In genomic region chr10:67129531-67129930, GRCm38 (mm10) we compare ENCODE assay signal across 13 mouse cellular contexts. TPM values are rescaled to one million over a fixed set of nuclear protein-coding genes. Genes with fewer than 3 reads are reported as not detected.
DNase-seq lines count a peak whose midpoint lies in the region; TF ChIP-seq lines count a peak whose summit lies in the region.
"Had no signal": no experiment of that assay in that cellular context is flagged by ENCODE, and none has a peak within 500 bp of the region (broad histone marks: within the 10 kb centered on the region; RNA-seq: fewer than 3 reads in every experiment).

No protein-coding gene starts in this region.

- no peak for TF ChIP-seq CTCF in gastrocnemius, adult 2 months (IDR thresholded peaks at IDR 0.05)

- H3K27ac ChIP-seq in gastrocnemius, adult 2 months, result peak overlapping the region; percentile 28; the same call in 1 of the 2 replicates
- H3K27ac ChIP-seq: forebrain, embryonic 12.5 days; midbrain, embryonic 13.5 days had no signal

- DNase-seq in gastrocnemius, adult 2 months, result peak; percentile 77
- DNase-seq in gastrocnemius, postnatal 4 days (ENCODE audit: low spot score in 2 of 2), result no peak
- DNase-seq in right cerebral cortex, postnatal 10 days (ENCODE audit: low spot score in 2 of 2), result peak; percentile 54 to 57
- DNase-seq in right cerebral cortex, postnatal 14 days, result no peak
- DNase-seq in cerebellum, adult 18-20 months, result peak; percentile 78 to 79
- DNase-seq in skeletal muscle tissue, adult 2 months (ENCODE audit: low read depth, low spot score), result peak; percentile 62
- no peak for DNase-seq in embryo, embryonic 9.5 days (ENCODE audit: extremely low spot score)
- DNase-seq: embryo, embryonic 11 days; layer of hippocampus, postnatal 36 days; liver; lung, embryonic 14.5 days had no signal

- H3K4me3 ChIP-seq in gastrocnemius, adult 2 months, result no peak overlapping the region
- H3K4me3 ChIP-seq: forebrain, embryonic 12.5 days; midbrain, embryonic 13.5 days had no signal

- intact Hi-C loops in gastrocnemius, adult 2 months (cut with DNase I), result loop anchor here (5.0 kb wide), 1 partner anchor 58 kb away; no protein-coding TSS in a partner anchor

RNA-seq across cellular contexts. Expression of gene Reep3, which starts 32.8 kb away (rescaled TPM):
- total RNA-seq in gastrocnemius, adult 2 months (2021), result 10 to 100 TPM in 1 of 2 experiments, 1 to 10 TPM in 1; 9.7 to 10.8 TPM
- 10 to 100 TPM; 33.6 to 34.4 TPM for total RNA-seq in gastrocnemius, postnatal 4 days (2021)

RNA-seq across cellular contexts. Expression of gene Jmjd1c, which starts 33.6 kb away (rescaled TPM):
- total RNA-seq in gastrocnemius, adult 2 months (2021), result 10 to 100 TPM; 23.7 to 26.6 TPM
- total RNA-seq in gastrocnemius, postnatal 4 days (2021), result 10 to 100 TPM; 61.0 to 70.4 TPM

Comparison
In these comparisons a context has a peak if more than half of its experiments do, and no peak if none do; other contexts are left out.
1. DNase-seq: peak in gastrocnemius, adult 2 months (single experiment), right cerebral cortex, postnatal 10 days (2 of 2), cerebellum, adult 18-20 months (2 of 2) and skeletal muscle tissue, adult 2 months (single experiment); none in gastrocnemius, postnatal 4 days (0 of 2), right cerebral cortex, postnatal 14 days (single experiment) and embryo, embryonic 9.5 days (single experiment).